Mouse (Mus musculus): ENCODE measurements around the gene Jakmip3.

Jakmip3 gene

DNA sequence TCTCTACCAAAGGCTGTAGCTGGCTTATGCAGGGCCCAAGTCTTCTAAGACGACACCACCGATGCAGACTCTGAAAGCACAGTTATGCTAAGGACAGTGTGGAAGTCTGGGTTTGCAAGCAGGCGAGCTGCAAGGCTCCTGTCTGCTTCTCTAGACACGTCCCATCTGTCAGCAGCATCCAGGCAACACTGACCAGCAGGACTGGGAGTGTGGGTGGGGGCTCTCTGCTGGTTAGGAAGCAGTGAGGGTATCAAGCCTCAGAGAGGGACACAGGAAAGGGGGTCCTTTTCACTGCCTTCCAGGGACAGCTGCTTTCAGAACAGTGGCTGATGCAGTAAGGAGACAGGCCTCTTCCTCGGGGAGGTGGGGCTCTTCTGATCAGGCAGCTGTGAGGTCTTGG, 86.6 kb downstream of the Jakmip3 start:
- DNase-seq (ENCODE audit: inconsistent ontology term) = no peak

DNA sequence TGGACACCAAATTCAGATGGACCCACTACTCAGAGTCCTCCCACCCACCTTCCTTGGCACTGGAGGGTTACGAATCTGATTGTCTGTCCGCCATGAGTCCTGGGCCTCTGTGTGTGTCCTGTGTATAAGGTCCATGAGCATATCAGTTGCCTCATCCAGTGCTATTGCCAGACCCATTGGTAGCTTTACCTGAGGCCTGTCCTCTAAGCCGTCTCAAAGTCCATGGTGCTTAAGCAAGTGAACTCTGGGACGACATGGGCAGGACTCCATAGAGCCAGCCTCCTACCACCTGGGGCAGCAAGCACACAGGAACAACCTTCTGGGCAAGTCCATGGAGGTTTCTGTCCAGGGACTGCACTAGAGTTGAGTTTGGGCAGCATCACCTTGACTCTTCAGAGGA, 90.7 kb downstream of the Jakmip3 start:
- no peak for DNase-seq (ENCODE audit: inconsistent ontology term)

DNA sequence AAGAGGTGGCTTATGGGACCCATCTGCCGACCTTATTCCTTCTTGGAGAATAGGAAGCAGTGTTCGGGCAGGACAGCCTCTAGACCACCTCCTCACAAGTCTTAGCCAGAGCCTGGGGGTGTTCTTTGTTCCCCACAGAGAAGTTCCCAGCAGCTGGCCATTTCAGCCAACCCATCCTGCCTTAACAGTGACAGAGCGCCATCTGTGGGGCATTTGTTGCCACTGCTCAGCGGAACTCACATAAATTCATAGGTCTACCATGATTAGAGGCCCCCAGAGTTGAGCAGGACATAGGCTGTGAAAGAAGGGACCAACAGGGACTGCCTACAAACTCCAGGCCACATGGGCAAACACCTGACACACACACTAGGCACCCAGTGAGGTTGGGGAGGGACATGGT, 122.9 kb downstream of the Jakmip3 start:
- DNase-seq (ENCODE audit: inconsistent ontology term) = no peak

- peak; percentile 75 for DNase-seq (ENCODE audit: inconsistent ontology term)
These were observed 127.7 kb downstream of the Jakmip3 start for GRCm38 (mm10) chr7:139068182-139068623.

DNA sequence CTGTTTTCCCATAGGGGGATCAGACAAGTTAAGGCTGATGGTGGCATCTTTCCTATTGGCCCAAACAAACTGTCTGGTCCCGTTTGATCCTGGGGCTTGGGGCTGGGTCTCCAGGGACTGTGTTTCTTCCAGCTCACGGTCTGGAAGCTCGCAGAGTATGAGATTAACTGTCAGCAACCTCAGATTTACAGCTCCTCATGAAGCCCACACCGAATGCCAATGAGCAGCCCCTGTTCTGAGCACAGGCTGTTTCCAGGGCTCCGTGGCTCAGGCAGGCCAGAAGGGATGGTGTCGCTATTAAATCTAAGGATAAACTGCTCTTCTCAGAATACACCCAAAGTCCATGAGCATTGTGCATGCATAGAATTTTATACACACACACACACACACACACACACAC, 133.7 kb downstream of the Jakmip3 start:
- DNase-seq (ENCODE audit: inconsistent ontology term) = no peak

- no peak for DNase-seq (ENCODE audit: inconsistent ontology term)
These were observed 134.7 kb downstream of the Jakmip3 start for GRCm38 (mm10) chr7:139075054-139075794.

- DNase-seq (ENCODE audit: inconsistent ontology term) = peak; percentile 44
These were observed 136.8 kb downstream of the Jakmip3 start for GRCm38 (mm10) chr7:139077283-139077682.

GRCm38 (mm10) chr7:139078181-139078580, 137.7 kb downstream of the Jakmip3 start:
- DNase-seq (ENCODE audit: inconsistent ontology term) = no peak

DNA sequence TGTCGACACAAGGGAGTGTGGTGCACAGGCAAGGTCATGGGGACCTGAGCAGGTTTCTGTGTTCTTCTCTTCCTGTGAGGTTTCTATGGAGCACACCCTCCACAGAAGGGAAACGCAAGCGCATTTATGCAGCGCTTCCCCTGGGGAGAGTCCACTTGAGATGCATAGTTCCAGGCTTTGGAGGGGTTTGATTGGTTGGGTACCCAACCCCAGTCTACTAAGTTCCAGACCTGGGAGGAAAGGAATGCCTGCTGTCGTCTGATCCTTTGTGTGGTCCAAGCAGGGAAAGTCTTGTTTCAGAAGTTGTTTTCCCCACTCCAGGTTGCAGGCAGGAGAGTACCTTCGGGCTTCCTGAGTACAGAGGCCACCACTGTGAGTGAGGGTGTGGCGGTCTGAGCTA, 138.6 kb downstream of the Jakmip3 start:
- no peak for DNase-seq (ENCODE audit: inconsistent ontology term)

DNA sequence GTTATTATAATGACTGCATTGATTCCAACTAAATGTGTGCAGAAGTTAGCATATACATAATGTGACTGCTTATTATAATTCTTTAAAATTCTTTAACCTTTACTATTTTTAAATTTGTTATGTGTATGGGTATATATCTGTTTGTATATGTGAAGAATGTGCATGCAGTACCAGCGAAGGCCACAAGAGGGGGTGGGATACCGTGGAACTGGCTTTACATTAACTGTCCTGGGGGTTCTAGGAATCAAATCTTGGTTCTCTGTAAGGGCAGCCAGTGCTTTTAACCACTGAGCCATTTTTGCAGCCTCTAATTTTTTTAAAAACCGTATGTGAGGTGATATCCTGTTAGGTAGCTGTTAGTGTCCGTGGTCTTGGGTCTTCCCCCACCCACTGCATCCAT, 140.2 kb downstream of the Jakmip3 start:
- DNase-seq (ENCODE audit: inconsistent ontology term) = no peak

GRCm38 (mm10) chr7:139081158-139081557, 140.6 kb downstream of the Jakmip3 start:
- no peak for DNase-seq (ENCODE audit: inconsistent ontology term)

GRCm38 (mm10) chr7:139082281-139082680, 141.8 kb downstream of the Jakmip3 start:
- no peak for DNase-seq (ENCODE audit: inconsistent ontology term)

DNA sequence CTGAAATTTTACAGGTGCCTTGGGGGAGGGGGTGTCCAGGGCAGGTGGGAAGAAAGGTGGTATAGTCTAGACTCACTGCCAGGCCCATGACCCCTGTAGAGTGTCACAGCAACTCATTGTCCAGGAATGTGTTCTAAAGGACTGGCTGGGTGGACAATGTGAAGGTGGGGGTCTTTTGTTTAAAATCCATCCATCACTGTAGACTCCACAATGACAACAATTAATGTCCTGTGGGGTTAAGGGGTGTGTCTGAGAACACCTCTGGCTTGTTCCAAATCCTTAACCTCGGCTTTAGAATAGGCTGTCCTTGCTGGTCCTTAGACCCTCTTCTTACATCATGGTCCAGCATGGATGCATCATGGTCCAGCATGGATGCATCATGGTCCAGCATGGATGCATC, 143.8 kb downstream of the Jakmip3 start:
- no peak for DNase-seq (ENCODE audit: inconsistent ontology term)

- DNase-seq (ENCODE audit: inconsistent ontology term) = peak; percentile 86
These were observed 145.2 kb downstream of the Jakmip3 start, which contains the start of gene Dpysl4 for GRCm38 (mm10) chr7:139085629-139086194. TSS of gene Dpysl4 (plus strand) at chr7:139086001.

- DNase-seq (ENCODE audit: inconsistent ontology term) = peak; percentile 57
These were observed 145.9 kb downstream of the Jakmip3 start for GRCm38 (mm10) chr7:139086195-139087158.

DNA sequence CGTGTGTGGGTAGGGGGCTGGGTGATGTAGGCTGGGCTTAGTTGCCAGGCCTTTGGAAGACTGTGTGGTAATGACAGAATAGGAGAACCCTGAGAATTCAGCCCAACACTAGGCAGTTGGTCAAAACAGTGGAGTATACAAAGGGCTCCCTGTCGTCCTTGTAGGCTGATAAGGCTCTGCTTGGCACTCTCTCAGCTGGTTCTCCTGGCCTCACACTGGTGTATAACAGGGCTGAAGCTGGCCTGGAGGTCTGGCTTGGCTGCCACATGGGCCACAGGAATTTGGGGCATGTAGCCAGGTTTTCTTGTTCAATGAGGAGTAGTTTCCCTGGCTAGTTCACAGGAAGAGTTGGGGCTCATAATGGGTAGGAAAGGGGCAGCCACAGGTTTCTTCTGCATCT, 147.3 kb downstream of the Jakmip3 start:
- peak; percentile 94 for DNase-seq (ENCODE audit: inconsistent ontology term)

GRCm38 (mm10) chr7:139089892-139090874, 149.7 kb downstream of the Jakmip3 start:
- DNase-seq (ENCODE audit: inconsistent ontology term) = peak; percentile 74

GRCm38 (mm10) chr7:139091681-139092080, 151.2 kb downstream of the Jakmip3 start:
- no peak for DNase-seq (ENCODE audit: inconsistent ontology term)

DNA sequence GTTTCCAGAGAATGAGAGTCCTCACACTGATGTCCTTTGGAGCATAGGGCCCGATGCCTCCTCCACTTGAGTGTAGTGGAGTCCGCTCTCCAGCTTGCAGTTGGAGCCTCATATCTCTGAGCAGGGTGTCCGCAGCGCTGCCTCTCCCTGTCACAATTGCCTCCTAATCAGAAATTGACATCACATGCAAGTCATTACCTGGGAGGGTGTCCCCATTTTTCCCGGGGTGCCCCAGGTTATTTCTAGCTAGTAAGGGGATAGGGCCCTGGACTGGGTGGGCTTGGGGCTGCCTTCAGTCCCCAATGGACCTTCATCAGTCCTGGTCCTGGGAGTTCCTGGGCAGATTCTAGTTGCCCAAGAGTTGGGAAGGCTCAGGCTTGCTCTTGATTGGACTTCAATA, 152.1 kb downstream of the Jakmip3 start:
- DNase-seq (ENCODE audit: inconsistent ontology term) = no peak

DNA sequence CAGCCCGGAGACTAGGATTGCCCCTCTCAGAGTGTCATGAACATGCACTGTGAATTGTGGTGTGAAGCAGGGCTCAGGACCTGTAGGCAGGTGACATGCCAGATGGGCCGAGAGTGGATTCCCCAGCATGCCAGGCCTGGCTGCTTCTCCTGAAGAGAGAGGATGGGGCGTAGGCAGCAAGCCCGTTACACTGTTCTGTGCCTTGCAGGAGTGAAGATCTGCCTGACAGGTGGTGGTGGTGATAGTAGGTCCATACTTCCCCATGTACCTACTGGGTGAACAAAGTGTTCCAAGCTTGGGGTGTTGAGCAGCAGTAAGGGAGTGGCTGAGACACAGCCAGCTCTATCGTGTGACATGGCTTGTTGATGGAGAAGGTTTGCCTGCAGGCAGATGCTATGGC, 152.6 kb downstream of the Jakmip3 start:
- no peak for DNase-seq (ENCODE audit: inconsistent ontology term)

DNA sequence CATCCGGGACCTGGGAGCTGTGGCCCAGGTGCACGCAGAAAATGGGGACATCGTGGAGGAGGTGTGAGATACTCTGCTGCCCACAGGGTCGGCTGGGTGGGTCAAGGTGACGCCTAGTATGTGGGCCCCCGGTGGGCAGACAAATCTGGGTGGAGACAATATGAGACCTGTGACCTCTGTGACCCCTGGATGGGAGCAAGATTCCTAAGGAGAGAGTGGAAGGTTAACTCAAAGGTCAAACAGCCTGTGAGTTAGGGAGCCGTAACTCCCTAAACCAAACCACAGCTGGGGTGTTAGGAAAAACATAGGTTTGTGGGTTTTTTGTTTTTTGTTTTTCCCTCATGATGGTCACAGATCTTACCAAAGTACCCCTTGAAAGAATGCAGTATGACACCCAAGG, 153.3 kb downstream of the Jakmip3 start:
- no peak for DNase-seq (ENCODE audit: inconsistent ontology term)
